Mouse (Mus musculus) ovary, postnatal 14 days (tissue): Measurements from ENCODE around the gene Ruvbl2.

Experiments
- DNase-seq: peaks from one replicate; pipeline ENCODE4 v3.0.0; 2022; ENCODE audit warnings: low spot score

Ruvbl2 gene

GRCm38 (mm10) chr7:45461326-45461725 lies 23.4 kb upstream of the Ruvbl2 start:
- DNase-seq: no peak

GRCm38 (mm10) chr7:45460860-45461314 lies 23.0 kb upstream of the Ruvbl2 start:
- DNase-seq: no peak

DNA sequence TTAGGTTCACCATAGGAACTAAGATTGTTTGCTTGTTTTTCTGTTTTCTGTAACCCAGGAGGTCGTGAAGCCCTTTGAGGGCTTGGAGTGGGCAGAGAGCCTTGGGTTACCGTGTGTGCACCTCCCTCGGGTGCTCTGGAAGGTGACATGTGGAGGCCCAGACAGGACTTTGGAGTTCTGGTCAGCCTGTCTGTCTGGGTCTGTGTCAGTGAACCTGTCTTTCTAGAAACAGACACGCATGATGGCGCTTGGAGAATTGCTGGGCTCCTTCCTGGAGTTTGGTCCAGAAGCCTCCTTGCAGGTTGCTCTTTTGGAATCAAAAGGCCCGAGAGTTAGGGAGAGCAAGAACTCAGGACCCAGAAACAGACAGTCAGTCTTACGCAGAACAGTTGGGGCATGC lies 22.5 kb upstream of the Ruvbl2 start:
- DNase-seq: no peak

DNA sequence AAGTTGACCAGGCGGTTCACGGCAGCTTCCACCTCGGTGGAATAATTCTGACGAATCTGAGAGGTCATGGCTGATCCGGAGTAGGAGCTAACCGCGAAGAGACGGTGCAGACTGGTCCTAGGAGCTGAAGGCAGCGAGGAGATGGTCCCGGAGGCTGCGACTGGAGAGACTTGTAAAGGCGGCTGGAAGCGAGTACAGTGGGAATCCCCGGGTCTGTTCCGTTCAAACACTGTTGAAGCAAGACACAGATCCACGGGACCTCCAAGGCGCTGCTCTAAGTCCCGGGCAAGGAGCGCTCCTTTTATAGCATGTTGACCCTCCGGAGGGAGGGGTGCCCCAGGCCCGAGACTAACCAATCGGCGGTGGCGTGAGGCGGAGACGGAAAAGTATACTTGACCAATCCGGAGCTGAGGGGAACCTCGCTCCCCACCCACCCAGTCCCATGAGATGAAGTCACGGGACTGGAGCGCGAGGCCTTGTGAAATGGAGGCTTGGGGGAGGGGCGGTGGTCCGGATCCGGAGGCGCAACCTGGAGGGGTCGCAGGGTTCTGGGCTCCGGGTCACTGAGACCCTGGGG lies 21.8 kb upstream of the Ruvbl2 start, which contains the start of gene Ftl1:
Gene Ftl1, minus strand, starts transcription at position 321 of the 577 bp plus-strand sequence.
- DNase-seq: peak; percentile 86

DNA sequence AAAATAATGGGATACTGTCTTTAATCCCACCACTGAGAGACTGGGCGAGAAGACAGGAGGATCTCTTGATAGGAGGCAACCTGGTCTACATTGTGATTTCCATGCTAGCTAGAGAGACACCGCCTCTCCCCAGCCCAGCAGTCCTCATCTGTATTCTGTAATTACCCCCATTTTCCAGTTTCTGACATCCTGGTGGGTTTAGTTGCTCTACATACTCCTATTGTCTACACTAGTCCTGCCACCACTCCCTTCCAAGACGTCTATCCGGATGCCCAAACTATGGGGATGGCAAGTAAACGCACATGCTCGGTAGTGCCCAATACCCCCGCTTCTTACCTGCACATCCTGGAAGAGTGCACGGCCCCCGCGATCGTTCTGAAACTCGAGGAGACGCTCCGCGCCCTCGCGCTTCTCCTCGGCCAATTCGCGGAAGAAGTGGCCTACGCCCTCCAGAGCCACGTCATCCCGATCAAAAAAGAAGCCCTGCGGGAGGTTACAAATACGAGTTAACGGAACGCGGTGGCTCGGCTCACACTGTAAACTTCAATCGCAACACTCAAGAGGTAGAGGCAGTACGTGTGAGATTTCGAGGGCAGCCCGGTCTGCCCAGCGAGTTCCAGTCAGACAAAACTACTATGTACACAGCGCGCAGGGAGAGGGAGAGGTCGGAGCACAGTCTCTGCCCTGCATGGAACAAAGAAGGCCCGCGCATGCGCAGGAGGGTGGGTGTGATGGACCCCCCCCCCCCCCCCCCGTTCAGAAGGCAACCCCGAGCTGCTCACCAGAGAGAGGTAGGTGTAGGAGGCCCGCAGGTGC lies 21.1 kb upstream of the Ruvbl2 start:
- peak; percentile 66 for DNase-seq

DNA sequence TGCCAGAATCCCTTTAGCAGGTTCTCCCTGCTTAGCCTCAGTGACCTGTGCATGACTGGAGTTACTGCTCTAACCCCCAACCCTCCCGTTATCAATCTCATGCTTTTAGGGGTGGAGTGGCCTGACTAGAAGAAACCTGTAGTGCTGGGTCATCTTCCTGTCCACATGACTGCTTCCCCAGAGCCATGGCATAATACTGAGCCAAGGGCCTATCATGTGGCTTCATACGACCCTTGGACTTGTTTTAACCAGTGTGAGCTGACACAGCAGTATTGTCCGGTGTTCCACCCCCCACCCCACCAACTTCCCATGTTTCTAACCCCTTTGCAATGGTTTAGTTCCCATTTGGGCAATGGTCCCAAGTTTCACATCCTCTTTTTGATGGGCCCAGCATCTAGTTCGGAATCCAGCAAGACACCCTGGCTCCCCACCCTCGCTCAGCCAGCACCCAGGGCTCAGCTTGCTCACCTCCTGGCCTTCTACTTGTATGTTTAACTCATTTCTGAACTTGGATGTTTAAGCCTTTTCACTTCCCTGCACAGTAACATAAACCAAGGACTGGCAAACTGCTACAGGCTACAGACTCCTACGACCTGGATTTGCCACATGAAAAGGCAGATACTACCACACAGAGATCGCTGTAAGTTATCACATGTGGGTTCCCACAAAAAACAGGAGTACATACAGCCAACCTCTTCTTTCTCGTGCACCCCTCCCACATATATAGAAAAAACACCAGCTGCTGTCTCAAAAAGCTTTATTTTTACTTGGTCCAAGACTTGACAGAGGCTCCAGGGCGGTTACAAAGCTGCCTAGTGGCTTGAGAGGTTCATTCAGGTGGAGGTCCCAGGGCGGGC lies 19.5 kb upstream of the Ruvbl2 start:
- no peak for DNase-seq

DNA sequence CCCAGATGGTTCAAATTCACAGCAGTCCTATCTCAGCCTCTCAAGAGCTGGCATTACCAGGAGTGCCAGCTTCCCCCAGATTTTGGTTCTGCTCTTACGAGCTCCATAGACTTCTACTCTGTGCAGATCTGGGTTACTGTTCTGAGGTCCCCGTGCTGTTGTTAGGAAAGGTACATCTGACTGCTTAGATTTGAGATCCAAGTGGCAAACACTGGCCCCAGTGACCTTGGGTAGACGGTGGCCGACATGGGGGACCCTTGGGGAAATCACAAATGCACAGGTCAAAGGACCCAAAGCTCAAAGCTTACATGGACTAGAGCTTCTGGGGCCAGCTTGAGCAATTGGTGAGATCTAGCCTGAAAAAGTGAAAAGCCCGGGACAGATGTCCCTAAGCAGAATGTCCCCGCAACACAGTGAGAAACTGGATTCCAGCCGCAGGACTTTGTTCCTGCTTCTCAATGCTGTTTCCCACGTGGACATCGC lies 18.9 kb upstream of the Ruvbl2 start:
- no peak for DNase-seq

GRCm38 (mm10) chr7:45455932-45456696 lies 18.2 kb upstream of the Ruvbl2 start:
- DNase-seq: no peak

GRCm38 (mm10) chr7:45454971-45455370 lies 17.1 kb upstream of the Ruvbl2 start:
- no peak for DNase-seq

DNA sequence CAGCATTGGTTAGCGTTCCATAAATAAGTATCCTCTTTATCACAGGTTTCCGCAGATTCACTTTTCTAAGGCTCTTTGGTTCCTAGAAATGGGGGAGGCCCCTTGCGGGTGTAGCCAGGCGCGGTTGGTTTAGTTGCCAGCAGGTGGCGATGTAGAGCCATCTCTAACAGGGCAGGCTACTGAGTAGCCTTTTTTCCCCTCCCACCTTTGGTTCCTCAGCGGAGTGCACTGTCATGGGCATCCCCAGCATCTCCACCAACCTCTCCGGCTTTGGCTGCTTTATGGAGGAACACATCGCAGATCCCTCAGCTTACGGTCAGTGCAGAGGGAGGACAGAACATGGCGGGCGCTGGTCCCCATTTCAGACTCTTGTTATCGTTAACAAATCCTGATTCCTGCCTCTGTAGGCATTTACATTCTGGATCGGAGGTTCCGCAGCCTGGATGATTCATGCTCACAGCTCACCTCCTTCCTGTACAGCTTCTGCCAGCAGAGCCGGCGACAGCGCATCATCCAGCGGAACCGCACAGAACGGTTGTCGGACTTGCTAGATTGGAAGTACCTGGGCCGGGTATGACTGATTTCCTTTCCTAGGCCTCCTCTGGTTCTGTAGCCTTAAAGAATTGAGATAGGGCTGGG lies 13.6 kb upstream of the Ruvbl2 start:
- peak; percentile 80 for DNase-seq

DNA sequence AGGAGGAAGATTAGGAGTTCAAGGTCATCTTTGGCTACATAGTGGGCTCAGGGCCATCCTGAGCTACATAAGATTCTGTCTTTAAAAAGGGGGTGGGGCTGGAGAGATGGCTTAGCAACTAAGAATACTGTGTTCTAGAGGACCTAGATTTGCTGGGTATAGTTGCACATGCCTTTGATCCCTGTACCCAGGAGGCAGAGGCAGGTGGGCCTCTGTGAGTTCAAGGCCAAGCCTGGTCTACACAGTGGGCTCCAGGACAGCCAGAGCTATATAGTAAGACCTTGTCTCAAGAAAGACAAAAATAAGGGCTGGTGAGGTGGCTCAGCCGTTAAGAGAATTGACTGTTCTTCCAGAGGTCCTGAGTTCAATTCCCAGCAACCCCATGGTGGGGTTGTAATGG lies 12.1 kb upstream of the Ruvbl2 start:
- DNase-seq: no peak

DNA sequence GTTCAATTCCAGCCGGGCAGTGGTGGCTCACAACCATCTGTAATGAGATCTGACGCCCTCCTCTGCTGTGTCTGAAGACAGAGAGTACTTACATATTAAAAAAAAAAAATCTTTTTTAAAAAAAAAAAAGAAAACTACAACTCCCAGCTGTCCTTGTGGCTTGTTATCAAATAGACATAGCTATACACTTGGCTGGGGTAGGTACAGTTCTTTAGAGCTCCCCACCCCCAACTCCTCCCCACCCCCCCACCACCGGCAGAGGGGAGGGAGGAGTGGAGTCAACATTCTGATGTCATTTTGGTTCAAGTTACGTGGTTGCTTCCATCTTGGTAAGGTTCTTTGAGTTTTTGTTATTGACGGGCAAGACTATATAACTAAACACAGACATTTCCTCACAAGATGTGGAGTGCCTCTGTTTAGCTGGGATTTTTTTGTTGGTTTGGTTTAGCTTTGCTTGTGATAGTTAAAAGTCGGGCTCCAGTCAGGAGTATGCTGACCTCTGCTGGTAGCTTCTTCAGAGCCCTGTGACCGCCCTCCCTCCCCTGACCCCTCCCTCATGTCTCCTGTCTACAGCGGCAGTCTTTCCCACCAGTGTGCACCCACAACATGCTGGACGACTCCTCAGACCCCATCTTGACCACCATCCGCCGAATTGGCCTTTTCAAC lies 9.6 kb upstream of the Ruvbl2 start:
- no peak for DNase-seq

DNA sequence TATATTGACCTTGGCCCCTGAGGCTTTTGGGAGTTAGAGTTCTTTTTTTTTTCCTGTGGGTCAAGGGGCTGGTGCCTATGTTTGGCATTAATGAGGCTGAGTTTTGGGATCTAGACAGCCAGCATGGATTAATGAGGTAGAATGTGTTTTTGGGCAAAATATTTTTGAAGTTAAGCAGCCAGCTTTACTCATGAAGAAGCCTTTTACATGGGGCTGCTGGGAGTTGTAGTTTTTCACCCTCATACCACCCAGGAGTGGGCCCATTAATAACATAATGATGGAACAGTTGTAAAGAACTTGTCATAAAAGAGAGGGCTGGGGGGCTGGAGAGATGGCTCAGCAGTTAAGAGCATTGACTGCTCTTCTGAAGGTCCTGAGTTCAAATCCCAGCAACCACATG lies 8.7 kb upstream of the Ruvbl2 start:
- DNase-seq: no peak

DNA sequence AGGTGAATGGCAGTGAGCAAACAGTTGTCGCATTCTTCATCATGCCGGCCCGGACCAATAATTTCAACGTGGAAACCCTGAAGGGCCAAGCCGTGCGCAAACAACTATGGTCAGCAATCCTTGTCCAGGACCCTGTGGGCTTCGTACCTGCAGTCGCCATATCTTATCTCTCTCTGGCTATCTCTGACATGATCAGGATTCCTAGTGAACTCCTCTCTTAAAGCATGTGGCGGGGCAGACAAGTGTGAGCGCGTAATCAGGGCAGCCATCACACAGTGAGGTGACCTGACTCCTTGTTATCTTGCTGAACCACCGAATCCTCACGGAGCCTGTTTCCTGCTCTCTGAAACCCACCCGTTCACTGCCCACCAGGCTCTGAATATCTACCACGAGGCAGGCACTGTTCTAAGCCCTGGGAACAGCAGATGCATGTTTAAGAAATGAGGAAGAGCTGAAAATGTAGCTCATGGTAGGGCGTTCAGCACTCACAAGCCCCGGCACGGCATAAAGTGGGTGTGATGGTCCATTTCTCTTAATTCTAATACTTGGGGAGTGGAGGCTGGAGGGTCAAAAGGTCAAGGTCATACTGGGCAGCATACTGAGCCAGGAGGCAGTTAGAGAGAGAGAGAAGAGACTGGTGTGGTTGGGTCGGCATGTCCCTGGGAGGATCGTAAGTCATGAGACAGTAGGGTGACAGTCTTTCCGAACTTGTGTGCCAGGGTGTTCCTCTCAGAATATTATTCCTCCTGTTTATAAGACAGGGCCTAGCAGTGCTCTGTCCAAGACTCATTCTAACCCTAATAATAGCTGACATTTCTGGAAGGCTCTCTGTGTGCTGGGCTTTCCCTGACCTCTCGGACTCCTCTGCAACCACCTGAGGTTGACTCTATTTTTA lies 5.9 kb upstream of the Ruvbl2 start:
- DNase-seq: no peak

- DNase-seq: no peak
Observed at GRCm38 (mm10) chr7:45437046-45437445, 850 bp downstream of the Ruvbl2 start.

DNA sequence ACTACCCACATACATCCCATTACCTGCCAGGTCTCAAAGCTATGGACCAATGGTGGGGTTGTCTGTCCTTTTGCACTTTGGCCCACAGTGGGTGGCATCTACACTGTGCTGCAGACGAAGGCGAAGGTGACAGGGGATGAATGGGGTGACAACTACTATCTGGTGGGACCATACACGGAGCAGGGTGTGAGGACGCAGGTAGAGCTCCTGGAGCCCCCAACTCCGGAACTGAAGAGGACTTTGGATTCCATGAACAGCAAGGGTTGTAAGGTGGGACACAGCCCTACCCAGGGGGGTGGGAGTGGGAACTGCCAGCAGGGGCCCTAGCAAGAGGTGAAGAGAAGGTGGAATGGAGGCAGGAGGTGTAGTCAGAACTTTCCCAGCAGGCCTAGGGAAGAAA lies 1.5 kb downstream of the Ruvbl2 start:
- no peak for DNase-seq

- DNase-seq: no peak
Observed at GRCm38 (mm10) chr7:45435038-45435437, 2.9 kb downstream of the Ruvbl2 start.

DNA sequence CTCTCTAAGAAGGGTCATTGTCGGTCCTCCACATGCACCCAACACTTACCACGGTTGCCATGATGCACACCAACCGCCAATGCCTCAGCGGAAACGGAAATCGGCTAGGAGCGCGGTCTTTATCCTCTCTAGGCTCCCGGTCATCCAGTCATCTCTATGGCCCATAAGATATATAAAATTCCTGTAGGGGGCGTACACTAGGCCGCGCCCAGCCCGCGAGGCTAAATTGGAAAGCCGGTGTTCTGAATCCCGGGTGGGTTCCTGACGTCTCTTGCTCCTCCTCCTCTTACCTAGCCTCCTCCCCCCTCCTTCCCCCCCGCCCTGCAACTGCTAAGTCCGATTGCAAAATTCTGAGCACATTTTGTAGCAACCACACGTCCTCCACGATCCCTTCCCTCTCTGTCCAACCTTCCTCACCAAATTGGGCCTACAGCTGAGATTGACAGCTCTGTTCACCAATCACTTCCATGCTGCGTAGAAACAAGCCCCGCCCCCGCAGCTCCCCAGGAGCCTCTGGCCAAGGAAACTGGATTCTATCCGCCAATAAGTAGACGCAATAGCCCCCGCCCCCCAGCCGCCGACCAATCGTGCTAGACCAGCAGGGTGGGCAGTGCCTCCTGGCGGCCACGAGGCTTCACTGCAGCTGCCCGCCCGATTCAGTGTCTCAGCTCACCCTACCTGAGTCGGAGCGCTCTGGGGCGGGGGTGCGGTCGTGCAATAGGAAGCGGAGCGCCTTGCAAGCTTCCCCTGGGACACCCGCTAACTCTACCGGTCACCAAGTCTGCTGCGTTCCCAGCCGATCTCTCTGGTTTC lies 3.5 kb downstream of the Ruvbl2 start, which contains the start of gene Gys1:
Gene Gys1, plus strand, starts transcription at position 642 of the 813 bp plus-strand sequence.
- peak; percentile 100 for DNase-seq

DNA sequence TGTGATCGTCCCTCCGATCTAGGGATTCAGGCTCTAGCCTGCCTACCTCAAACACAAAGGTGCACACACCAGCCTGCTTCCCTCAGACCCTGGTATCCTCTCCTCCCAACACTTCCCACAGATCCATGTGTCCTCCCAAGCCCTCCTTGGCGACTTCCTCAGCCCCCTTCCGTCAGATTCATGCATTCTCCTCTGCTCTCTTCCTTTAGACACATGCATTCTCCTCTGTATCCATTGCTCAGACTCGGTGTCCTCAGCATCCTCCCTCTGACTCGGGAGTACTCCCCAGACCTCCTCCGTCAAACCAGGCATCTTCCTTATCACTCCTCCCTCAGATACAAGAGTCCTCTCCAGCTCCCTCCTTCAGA lies 4.1 kb downstream of the Ruvbl2 start:
- DNase-seq: no peak
